Mouse (Mus musculus) CD4-positive naive resting alpha-beta T cell, adult 76 days (primary cell): ENCODE measurements around the gene Tep1. TPM values are rescaled to one million over a fixed set of nuclear protein-coding genes. Genes with fewer than 3 reads are reported as not detected.

Experiments
- total RNA-seq: library from RNA; stranded (reverse); gene quantifications from one replicate; pipeline ENCODE4 v1.2.4, GENCODE M21; 2023

The Tep1 gene
- total RNA-seq, result 45.2 TPM

GRCm38 (mm10) chr14:50869889-50870804 is at the start of gene Tep1:
Gene Tep1, minus strand, starts transcription at chr14:50870560.

GRCm38 (mm10) chr14:50897374-50897765 is 27.0 kb upstream of the Tep1 start, which contains the start of gene Klhl33:
Gene Klhl33, minus strand, starts transcription at chr14:50897507.

GRCm38 (mm10) chr14:50807487-50808072 is 62.8 kb downstream of the Tep1 start, which contains the start of the genes Ccnb1ip1 and Parp2:
Gene Ccnb1ip1, minus strand, starts transcription at chr14:50807732.
Gene Parp2, plus strand, starts transcription at chr14:50807841.

GRCm38 (mm10) chr14:50785251-50785637 is 85.1 kb downstream of the Tep1 start, which contains the start of gene Ttc5:
Gene Ttc5, minus strand, starts transcription at chr14:50785519.

Other genes starting within 250 kb of the Tep1 start
- gene Olfr745, start 231.2 kb downstream of the Tep1 start, total RNA-seq, result not detected
- gene Olfr746, start 223.5 kb downstream of the Tep1 start, total RNA-seq, result not detected
- not detected for gene Olfr747, start 177.4 kb downstream of the Tep1 start, total RNA-seq
- not detected for gene Olfr748, start 163.2 kb downstream of the Tep1 start, total RNA-seq
- not detected for gene Olfr749, start 125.5 kb downstream of the Tep1 start, total RNA-seq
- 76.9 TPM for gene Ttc5, start 85.0 kb downstream of the Tep1 start, total RNA-seq
- gene Ccnb1ip1, start 62.8 kb downstream of the Tep1 start, total RNA-seq, result not detected
- gene Parp2, start 62.7 kb downstream of the Tep1 start, total RNA-seq, result 67.2 TPM
- 0.41 TPM for gene Klhl33, start 26.9 kb upstream of the Tep1 start, total RNA-seq
- gene Osgep, start 54.3 kb upstream of the Tep1 start, total RNA-seq, result 36.9 TPM
- gene Apex1, start 54.4 kb upstream of the Tep1 start, total RNA-seq, result 43.1 TPM
- 122 TPM for gene Pip4p1, start 60.3 kb upstream of the Tep1 start, total RNA-seq
- gene Pnp, start 60.5 kb upstream of the Tep1 start, total RNA-seq, result 21.6 TPM
- gene Gm49342, start 74.0 kb upstream of the Tep1 start, total RNA-seq, result 17.4 TPM
- gene Pnp2, start 85.4 kb upstream of the Tep1 start, total RNA-seq, result 2.6 TPM
- not detected for gene Rnase10, start 137.2 kb upstream of the Tep1 start, total RNA-seq
- gene Rnase9, start 171.3 kb upstream of the Tep1 start, total RNA-seq, result not detected
- not detected for gene Rnase11, start 179.6 kb upstream of the Tep1 start, total RNA-seq
- gene Rnase12, start 187.1 kb upstream of the Tep1 start, total RNA-seq, result not detected
- not detected for gene Olfr750, start 203.9 kb upstream of the Tep1 start, total RNA-seq
- gene Rnase4, start 220.5 kb upstream of the Tep1 start, total RNA-seq, result 0.73 TPM
- gene Ang, start 220.6 kb upstream of the Tep1 start, total RNA-seq, result not detected
- not detected for gene Eddm3b, start 243.9 kb upstream of the Tep1 start, total RNA-seq